Mouse (Mus musculus) layer of hippocampus, adult 11-12 months (tissue): ENCODE measurements around the gene Tfap2e.

Experiments
- DNase-seq: peaks from one replicate; pipeline ENCODE4 v3.0.0; 2022; ENCODE audit warnings: low spot score

Tfap2e gene

GRCm38 (mm10) chr4:126736001-126736414 lies at the start of gene Tfap2e:
Tfap2e (minus strand) TSS chr4:126736240.
- no peak for DNase-seq

GRCm38 (mm10) chr4:126782996-126783395 lies 47.0 kb upstream of the Tfap2e start:
- peak; percentile 69 for DNase-seq

- no peak for DNase-seq
Observed at GRCm38 (mm10) chr4:126782512-126782911, 46.5 kb upstream of the Tfap2e start.

GRCm38 (mm10) chr4:126781871-126782270 lies 45.8 kb upstream of the Tfap2e start:
- no peak for DNase-seq

DNA sequence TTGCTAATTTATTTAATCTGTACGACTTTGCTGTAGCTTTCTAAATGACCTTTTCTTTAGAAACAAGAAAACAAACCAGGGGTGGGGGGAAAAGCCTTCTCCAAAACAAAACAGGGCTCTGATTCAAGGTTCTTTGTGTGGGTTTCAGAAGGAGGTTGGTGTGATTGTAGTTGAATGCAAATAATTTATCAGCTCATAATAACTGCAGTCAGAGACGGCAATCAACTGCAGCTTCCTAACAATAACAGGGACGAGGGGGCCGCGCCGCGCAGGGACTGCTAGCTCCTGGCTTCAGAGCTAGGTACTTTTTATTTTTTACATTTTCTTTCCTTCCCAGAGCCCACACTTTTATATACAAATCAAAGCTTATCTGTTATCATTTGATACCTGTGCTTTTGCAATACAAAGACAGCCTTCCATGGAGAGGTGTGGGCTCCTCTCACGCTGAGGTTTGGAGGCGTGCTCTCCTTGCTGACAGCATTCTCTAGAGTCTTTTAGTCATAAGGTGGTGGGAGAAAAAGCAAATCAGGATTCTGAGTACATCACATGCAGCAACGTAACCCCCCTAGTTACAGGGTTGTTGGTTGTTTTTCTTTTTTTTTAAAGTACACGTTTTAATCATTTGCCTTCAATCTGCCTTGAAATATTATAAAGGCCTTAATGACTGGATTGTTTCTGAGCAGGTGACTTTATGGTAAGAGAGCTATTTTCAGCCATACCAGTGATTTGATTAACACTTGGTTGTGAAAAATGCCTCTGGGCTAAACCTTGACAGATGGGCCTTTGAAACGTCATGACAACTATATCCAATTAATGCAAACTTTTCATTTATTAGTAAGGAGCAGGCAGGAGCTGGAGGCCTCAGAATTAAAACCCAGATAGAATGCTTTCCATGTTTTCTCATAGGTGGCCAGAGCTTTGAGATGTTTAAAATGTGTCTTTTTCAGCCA lies 44.1 kb upstream of the Tfap2e start:
- no peak for DNase-seq

DNA sequence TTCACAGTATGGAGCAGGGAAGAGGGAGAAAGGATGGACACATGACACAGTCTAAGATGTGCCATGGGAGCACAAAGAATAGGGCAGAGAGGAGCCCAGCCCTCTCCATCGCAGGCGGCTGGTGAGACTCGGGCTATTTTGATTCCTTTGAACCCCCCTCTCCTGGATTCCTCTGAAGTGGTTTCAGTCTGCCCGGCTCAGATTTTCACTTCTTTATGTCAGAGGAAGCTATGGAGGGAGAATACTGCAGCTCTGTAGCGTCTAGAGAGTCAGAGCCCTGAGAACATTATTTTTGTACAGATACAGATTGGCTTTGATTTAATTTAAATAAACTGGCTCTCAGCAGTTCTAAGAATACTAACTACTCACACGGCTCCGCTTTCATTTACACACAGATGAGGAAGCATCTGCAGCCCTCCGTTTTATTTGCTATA lies 43.1 kb upstream of the Tfap2e start:
- DNase-seq = no peak

GRCm38 (mm10) chr4:126775182-126775581 lies 39.1 kb upstream of the Tfap2e start:
- no peak for DNase-seq

DNA sequence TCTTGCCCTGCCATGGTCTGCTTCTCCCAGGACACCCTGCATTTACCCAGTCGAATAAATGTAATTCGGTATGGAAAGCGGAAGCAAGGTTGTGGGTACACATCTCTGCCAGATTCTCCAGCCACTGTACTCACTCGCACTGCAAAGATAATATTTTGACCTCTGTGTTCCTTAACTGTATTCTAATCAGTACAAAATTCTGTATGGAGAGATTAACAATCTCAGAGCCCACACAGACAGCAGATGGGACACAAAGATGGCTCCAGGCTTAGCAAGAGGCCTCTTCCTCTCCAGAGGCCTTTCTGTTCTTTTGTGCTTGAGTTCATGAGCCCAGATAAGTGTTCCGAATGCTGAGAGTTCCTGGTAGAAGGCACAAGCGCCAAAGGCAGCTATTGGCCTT lies 37.8 kb upstream of the Tfap2e start:
- DNase-seq = no peak

DNA sequence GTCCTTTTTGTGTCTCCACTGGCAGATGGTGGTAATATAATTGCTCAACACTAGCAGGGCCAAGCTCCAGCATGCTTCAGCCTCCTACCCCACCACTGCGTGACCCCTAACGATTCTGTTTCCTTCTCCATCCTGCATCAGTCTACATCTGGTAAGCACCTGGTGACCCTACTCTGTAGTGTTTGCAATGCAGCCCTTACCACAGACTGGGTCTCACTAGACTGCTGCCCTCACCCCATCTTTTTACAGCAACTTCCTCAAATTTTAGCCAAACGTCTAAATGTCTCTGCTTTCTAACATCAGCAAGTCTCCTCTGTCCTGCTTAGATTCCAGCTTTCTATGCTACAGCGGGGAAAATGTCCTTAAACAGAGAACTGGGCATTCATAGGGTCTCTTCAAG lies 34.8 kb upstream of the Tfap2e start:
- DNase-seq = no peak

- no peak for DNase-seq
Observed at GRCm38 (mm10) chr4:126769800-126770563, 33.9 kb upstream of the Tfap2e start.

- DNase-seq = no peak
Observed at GRCm38 (mm10) chr4:126763483-126763882, 27.4 kb upstream of the Tfap2e start.

- DNase-seq = no peak
Observed at GRCm38 (mm10) chr4:126762586-126763359, 26.7 kb upstream of the Tfap2e start.

GRCm38 (mm10) chr4:126759435-126759834 lies 23.4 kb upstream of the Tfap2e start:
- DNase-seq = no peak

GRCm38 (mm10) chr4:126758299-126758698 lies 22.3 kb upstream of the Tfap2e start:
- no peak for DNase-seq

DNA sequence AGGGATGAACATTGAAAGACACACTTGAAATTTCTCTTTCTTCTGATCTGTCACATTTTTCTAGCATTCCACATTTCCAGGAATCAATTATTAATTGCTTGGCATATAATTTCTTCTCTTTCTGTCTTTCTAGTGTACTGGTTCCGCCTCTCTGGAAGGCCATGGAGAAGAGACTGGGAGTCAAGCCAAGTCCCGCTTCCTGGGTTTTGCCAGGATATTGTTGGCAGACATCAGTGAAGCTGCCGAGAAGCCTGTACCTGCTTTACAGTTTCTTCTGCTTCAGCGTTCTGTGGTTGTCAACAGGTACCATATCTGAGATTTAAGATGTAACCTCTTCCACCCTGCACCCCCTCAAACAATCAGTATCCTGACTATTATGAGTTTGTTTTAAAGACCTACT lies 20.7 kb upstream of the Tfap2e start:
- peak; percentile 68 for DNase-seq

- DNase-seq = no peak
Observed at GRCm38 (mm10) chr4:126754736-126755374, 18.8 kb upstream of the Tfap2e start.

DNA sequence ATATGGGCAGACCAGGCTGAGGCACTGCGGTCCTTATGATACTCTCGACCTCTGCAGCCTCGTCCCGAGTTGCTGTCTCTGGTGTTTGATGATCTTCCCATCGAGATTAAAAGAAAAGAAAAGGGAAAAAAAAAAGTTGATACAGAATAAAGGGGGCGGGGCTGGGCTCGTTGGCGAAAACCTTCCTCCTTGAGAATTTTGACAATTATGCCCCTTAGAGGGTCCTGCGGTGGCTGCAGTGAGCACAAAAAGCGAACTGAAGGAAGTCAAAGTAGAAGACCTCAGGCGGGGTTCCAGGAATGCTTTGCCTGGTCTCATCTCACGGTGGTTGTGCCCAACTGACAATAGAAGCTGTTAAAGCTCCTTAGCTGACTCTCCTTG lies 18.2 kb upstream of the Tfap2e start:
- DNase-seq = no peak

GRCm38 (mm10) chr4:126753268-126754230 lies 17.5 kb upstream of the Tfap2e start, which contains the start of the genes Ncdn and AU040320:
Ncdn (minus strand) TSS chr4:126753438.
AU040320 (plus strand) TSS chr4:126753544.
- peak; percentile 98 for DNase-seq

DNA sequence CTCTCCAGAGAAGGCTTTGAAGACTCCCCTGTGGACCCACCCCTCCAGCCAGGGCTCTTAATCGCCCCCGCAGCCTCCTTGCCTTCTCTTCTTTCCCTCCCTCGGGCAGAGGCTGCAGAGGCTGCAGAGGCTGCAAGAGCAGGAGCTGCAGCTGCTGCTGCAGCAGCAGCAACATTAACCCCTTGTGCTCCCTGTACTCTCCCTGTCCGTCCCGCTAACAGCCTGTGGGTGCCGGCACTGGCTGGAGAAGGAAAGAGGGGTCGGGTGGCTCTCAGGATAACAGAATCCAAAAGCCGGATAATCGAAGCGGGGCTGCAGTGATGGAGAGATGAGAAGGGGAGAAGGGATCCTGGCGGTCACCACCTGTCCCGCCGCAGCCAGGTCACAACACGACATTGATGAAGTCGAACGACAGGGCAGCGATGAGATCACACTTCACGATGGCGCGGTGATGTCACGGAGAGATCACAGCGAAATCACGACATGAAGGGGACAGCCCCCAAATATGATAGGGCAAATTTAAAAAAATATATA lies 16.6 kb upstream of the Tfap2e start:
- DNase-seq = peak; percentile 45

GRCm38 (mm10) chr4:126752024-126752607 lies 16.1 kb upstream of the Tfap2e start:
- DNase-seq = peak; percentile 54
